Mouse (Mus musculus): ENCODE data around the gene Ccdc73. TPM values are rescaled to one million over a fixed set of nuclear protein-coding genes. Genes with fewer than 3 reads are reported as not detected.

Ccdc73 gene
- polyA plus RNA-seq, 1 experiment = 1.1 TPM

- no peak for TF ChIP-seq CTCF (IDR thresholded peaks at IDR 0.05; ENCODE audit: extremely low read depth, insufficient read depth, insufficient read length, insufficient replicate concordance)
- TF ChIP-seq POLR2A (IDR thresholded peaks at IDR 0.05; ENCODE audit: low read depth, low read length) = no peak
- no peak for DNase-seq (ENCODE audit: low read depth in 1 of 2, low spot score in 2 of 2)
- Histone ChIP-seq H3K4me3 (ENCODE audit: extremely low read depth, insufficient read depth, insufficient read length) (no peak overlapping the region), H3K36me3 (ENCODE audit: control insufficient read depth, insufficient read depth, low read length) (no peaks in the 10 kb centered on the region), H3K27me3 (ENCODE audit: control insufficient read depth, insufficient read depth, low read length) (no peaks in the 10 kb centered on the region; the same call in 1 of the 2 replicates), H3K4me1 (ENCODE audit: control insufficient read depth, insufficient read depth, insufficient read length) (no peaks in the 10 kb centered on the region), H3K27ac (ENCODE audit: insufficient read depth, low read length) (no peak overlapping the region)
- 75% methylated on average over 1 of the region's 1 CpGs for WGBS
Observed at GRCm38 (mm10) chr2:105055529-105055928, 187.9 kb downstream of the Ccdc73 start.

DNA sequence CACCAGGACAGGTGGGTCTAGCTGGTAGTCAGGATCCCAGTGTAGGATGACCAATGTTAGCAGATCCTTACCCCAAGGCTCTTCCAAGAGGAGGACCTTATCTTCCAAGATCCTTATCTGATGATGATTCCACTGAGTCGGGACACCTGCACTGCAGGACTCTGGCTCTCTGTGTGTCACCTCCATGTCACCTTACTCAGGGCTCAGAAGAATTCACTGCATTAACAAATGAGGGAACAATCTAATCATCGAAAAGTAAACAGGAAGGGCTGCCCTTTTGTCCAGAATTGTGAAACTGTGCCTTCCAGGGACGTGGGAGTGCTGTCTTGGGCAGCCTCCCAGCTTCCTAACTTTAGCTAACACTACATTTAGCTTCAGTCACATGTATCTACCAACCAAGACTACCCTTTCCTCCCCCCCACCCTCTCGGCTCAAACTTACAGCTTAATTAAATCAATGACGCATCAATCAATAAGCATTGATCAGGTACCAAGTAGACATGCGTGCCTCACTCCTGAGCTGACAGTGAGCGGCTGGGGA, 191.0 kb downstream of the Ccdc73 start:
- no peaks in the 10 kb centered on the region; the same call in 1 of the 2 replicates for H3K4me1 ChIP-seq (ENCODE audit: control insufficient read depth, insufficient read depth, insufficient read length)
- WGBS = 83% methylated on average over 7 of the region's 7 CpGs
- DNase-seq (ENCODE audit: low read depth in 1 of 2, low spot score in 2 of 2) = no peak
- H3K27ac ChIP-seq (ENCODE audit: insufficient read depth, low read length) = no peak overlapping the region
- no peaks in the 10 kb centered on the region for H3K36me3 ChIP-seq (ENCODE audit: control insufficient read depth, insufficient read depth, low read length)
- no peaks in the 10 kb centered on the region for H3K27me3 ChIP-seq (ENCODE audit: control insufficient read depth, insufficient read depth, low read length)
- no peak for TF ChIP-seq CTCF (IDR thresholded peaks at IDR 0.05; ENCODE audit: extremely low read depth, insufficient read depth, insufficient read length, insufficient replicate concordance)
- no peak for TF ChIP-seq POLR2A (IDR thresholded peaks at IDR 0.05; ENCODE audit: low read depth, low read length)
- no peak overlapping the region for H3K4me3 ChIP-seq (ENCODE audit: extremely low read depth, insufficient read depth, insufficient read length)

- Histone ChIP-seq H3K36me3 (ENCODE audit: control insufficient read depth, insufficient read depth, low read length) (no peaks in the 10 kb centered on the region), H3K27ac (ENCODE audit: insufficient read depth, low read length) (peak overlapping the region; percentile 6; the same call in 1 of the 2 replicates), H3K27me3 (ENCODE audit: control insufficient read depth, insufficient read depth, low read length) (no peaks in the 10 kb centered on the region), H3K4me3 (ENCODE audit: extremely low read depth, insufficient read depth, insufficient read length) (no peak overlapping the region), H3K4me1 (ENCODE audit: control insufficient read depth, insufficient read depth, insufficient read length) (no peaks in the 10 kb centered on the region; the same call in 1 of the 2 replicates)
- WGBS = 65% methylated on average over 7 of the region's 7 CpGs
- TF ChIP-seq POLR2A (IDR thresholded peaks at IDR 0.05; ENCODE audit: low read depth, low read length) (no peak), CTCF (IDR thresholded peaks at IDR 0.05; ENCODE audit: extremely low read depth, insufficient read depth, insufficient read length, insufficient replicate concordance) (no peak)
- peak in 1 of 2 experiments; percentile 12 for DNase-seq (ENCODE audit: low read depth in 1 of 2, low spot score in 2 of 2)
Observed at GRCm38 (mm10) chr2:105062741-105063372, 195.3 kb downstream of the Ccdc73 start.

Other genes with a start within 250 kb of the Ccdc73 start
- gene Tcp11l1, start 155.6 kb upstream of the Ccdc73 start, polyA plus RNA-seq (2012; rRNA removed) = 2.1 and 3.3 TPM in 2 replicates
- gene Pin1rt1, start 151.4 kb upstream of the Ccdc73 start, polyA plus RNA-seq (2012; rRNA removed) = not detected in 2 replicates
- gene Depdc7, start 124.9 kb upstream of the Ccdc73 start, polyA plus RNA-seq (2012; rRNA removed) = 0.99 and 1.2 TPM in 2 replicates
- gene Qser1, start 51.0 kb upstream of the Ccdc73 start, polyA plus RNA-seq (2012; rRNA removed) = 1.6 and 1.7 TPM in 2 replicates
- 0.14 and 0.32 TPM in 2 replicates for gene Prrg4, start 17.9 kb upstream of the Ccdc73 start, polyA plus RNA-seq (2012; rRNA removed)
- 14.9 and 17.2 TPM in 2 replicates for gene Eif3m, start 149.3 kb downstream of the Ccdc73 start, polyA plus RNA-seq (2012; rRNA removed)
- not detected in 2 replicates for gene Gm11060, start 224.2 kb downstream of the Ccdc73 start, polyA plus RNA-seq (2012; rRNA removed)

Measured in spleen, adult 2 months (tissue).